Mouse (Mus musculus): ENCODE measurements around the gene Clic6. TPM values are rescaled to one million over a fixed set of nuclear protein-coding genes. Genes with fewer than 3 reads are reported as not detected.

Clic6 gene
- polyA plus RNA-seq (2015; fragmentation: Illumina TruSeq; extraction: RNeasy Lipid Tissue Mini Kit (QIAGEN cat#74804); ENCODE audit: insufficient read depth, low read depth, low replicate concordance), result 1.3 TPM

GRCm38 (mm10) chr16:92485436-92485835 lies at the start of gene Clic6:
Gene Clic6 (plus strand): TSS chr16:92485736.

GRCm38 (mm10) chr16:92470706-92471105 lies 14.8 kb upstream of the Clic6 start, which contains the start of gene Rcan1:
Gene Rcan1 (minus strand): TSS chr16:92470867.

Other genes with a start within 250 kb of the Clic6 start
- gene Kcne2, start 193.3 kb upstream of the Clic6 start, polyA plus RNA-seq (2015; fragmentation: Illumina TruSeq; extraction: RNeasy Lipid Tissue Mini Kit (QIAGEN cat#74804); ENCODE audit: insufficient read depth, low read depth, low replicate concordance), result not detected
- 34.1 TPM for gene Smim11, start 184.4 kb upstream of the Clic6 start, polyA plus RNA-seq (2015; fragmentation: Illumina TruSeq; extraction: RNeasy Lipid Tissue Mini Kit (QIAGEN cat#74804); ENCODE audit: insufficient read depth, low read depth, low replicate concordance)
- gene Fam243, start 164.3 kb upstream of the Clic6 start, polyA plus RNA-seq (2015; fragmentation: Illumina TruSeq; extraction: RNeasy Lipid Tissue Mini Kit (QIAGEN cat#74804); ENCODE audit: insufficient read depth, low read depth, low replicate concordance), result not detected
- gene Kcne1, start 126.3 kb upstream of the Clic6 start, polyA plus RNA-seq (2015; fragmentation: Illumina TruSeq; extraction: RNeasy Lipid Tissue Mini Kit (QIAGEN cat#74804); ENCODE audit: insufficient read depth, low read depth, low replicate concordance), result not detected
- gene Rcan1, start 14.9 kb upstream of the Clic6 start, polyA plus RNA-seq (2015; fragmentation: Illumina TruSeq; extraction: RNeasy Lipid Tissue Mini Kit (QIAGEN cat#74804); ENCODE audit: insufficient read depth, low read depth, low replicate concordance), result 5.7 TPM